Mouse (Mus musculus): Measurements from ENCODE around the gene Dpy19l3. TPM values are rescaled to one million over a fixed set of nuclear protein-coding genes. Genes with fewer than 3 reads are reported as not detected.

Gene Dpy19l3
- total RNA-seq, 2 experiments from 2014 or later, result 5.0 TPM

DNA sequence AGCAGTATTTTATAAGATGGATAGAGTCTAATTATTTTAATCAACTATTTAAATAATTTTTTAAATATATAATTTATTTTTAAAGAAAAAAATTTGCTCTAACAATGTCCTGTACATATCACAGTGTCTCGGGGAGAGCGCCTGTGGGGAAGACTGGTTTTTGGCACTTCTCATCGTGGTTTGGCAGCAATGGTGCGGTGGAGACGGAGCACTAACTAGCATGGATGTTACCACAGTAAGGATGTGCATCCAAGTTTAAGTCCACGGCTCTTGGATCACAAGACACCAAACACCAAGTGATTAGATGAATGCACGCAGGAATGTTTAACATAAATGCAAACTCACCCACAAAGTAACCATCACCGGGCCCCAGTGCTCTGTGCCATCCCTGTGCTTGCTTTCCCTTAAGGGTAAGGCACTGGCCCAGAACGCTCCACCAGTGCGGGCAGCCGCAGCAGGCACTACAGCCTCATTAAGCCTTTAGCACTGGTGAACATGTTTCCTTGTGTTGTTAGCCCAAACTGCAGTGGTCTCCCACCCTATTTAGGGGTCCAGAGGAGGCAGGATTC is 65.4 kb downstream of the Dpy19l3 start:
- no peak for DNase-seq

DNA sequence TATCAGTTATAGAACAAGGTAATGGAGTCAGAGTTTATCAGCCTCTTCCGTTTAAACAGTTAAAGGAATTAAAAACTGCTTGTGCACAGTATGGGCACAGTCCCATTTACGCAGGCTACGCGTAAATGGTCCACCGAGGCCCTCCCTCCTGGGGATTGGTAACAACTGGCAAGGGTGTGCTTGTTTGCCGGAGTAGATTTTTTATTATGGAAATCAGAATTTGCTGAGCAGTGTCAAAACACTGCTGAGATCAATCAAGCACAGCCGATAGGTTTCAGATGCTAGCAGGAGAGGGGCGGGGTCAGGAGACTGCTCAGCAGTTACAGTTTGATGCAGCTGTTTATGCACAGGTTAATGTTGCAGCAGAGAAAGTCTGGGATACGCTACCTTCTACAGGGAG is 66.0 kb downstream of the Dpy19l3 start:
- DNase-seq, result no peak

DNA sequence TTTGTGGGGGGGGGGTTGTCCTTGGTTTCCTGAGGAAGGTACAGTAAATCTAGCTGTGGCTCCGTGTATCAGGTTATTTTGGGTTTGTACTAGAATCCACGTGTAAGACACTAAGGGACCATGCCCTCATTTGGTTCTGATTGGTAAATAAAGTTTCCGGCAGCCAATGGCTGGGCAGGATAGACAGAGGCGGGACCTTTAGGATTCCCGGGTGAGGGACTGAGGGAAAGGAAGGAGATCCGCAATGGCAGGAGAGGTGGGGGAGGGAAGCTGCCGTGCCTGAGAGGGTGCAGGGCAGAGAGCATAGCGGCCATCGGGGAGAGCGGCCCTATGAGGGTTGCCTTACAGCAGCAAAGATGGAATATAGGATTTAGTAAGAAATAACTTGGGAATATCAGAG is 67.0 kb downstream of the Dpy19l3 start:
- no peak for DNase-seq

DNA sequence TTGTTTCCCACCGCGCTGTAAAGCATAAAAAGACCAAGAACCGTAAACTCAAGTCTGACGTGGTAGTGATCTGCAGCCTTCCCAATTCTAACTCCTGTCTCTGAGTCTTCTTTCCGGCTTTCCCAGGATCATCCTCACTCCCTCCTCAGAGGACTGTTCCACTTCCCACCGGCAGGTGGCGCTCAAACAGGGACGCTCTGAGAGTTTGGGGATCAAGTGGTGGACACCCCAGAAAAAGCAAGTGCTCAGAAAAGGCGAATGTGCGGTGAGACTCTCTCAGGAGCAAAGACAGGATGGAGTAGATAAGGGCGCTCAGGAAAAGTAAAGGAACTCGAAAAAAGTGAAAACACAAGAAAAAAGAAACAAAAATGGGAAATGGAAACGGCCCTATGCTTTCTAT is 67.5 kb downstream of the Dpy19l3 start:
- peak; percentile 19 for DNase-seq

DNA sequence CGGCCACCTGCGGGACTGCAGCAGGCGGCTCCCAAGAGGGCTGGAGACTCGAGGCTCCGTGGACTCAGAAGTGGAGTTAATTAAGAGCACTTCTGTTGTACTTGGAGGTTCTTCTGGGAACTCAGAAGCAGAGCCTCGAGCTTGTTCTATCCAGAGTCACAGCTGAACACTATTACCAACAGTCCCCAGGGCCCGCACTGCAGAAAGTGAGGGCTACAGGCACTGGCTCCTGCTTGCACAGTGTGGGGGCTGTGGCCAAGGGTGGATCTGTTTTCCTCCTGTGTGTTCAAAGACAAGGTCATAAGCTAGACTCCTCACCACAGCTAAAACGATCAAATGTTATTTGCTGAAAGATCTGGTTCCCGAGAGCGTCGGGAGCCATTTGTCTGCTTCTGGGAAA is 68.0 kb downstream of the Dpy19l3 start:
- peak; percentile 43 for DNase-seq

DNA sequence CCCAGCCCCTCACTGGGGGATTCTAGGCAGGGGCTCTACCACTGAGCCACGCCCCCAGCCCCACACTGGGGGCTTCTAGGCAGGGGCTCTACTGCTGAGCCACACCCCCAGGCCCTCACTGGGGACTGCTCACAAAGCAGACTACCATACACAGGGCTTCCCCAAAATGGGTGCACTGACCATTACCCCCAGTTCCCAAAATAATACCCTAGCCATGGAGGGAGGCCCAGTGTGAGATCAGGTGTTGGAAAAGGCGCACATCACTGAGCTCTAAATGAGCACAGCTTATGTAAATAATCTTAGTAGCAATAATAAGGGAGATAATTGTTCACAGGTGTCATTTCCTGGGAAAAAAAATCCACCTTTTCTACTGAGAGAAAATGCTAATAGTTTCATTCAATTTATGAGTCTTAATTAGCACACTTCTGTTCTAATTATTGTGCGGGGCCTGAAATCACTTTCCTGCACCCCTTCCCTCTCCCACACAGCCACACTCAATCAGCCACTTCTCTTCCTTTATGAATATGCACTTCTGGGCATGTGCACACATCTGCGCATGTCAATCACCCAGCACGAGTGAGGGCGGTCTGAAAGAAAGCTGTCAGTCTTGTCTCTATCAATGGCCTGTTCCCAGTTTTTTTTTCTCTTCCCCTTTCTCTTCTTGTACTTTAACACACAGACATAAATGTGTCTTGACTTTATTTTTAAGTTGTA is 70.7 kb downstream of the Dpy19l3 start:
- DNase-seq, result no peak

DNA sequence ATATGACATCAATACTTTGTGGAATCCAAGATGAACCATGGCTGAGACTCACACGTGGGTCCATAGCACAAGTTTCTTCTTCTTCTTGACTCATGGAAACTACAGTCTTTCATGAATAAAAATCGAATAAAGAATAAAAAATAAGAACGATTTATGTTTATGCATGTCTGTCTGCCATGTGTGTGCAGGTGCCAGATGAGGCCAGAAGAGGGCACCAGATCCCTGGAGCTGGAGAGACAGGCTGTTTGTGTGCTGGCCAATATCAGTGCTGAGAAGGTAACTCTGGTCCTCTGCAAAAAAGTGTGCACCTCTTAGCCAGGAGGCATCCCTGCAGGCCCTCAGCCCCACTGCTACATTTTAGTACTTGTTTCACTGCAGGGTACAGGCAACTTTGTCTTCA is 72.7 kb downstream of the Dpy19l3 start:
- no peak for DNase-seq

DNA sequence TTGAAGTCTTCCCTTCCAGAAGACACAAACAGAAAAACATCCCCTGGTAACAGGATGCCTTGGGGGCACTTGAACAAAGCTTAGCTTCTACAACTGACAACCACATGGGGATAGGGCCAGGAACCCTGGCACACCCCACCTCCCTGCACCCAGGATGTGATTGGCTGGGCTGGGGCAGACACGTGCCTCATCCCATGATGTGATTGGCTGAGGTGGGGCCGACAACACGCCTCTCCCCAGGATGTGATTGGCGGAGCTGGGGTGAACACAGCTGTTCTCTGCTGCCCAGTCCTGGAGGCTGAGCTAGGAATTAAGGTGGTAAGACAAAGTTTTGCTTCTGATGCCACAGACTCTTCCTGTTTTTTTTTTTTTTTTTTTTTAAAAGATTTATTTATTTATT is 75.3 kb downstream of the Dpy19l3 start:
- DNase-seq, result no peak

DNA sequence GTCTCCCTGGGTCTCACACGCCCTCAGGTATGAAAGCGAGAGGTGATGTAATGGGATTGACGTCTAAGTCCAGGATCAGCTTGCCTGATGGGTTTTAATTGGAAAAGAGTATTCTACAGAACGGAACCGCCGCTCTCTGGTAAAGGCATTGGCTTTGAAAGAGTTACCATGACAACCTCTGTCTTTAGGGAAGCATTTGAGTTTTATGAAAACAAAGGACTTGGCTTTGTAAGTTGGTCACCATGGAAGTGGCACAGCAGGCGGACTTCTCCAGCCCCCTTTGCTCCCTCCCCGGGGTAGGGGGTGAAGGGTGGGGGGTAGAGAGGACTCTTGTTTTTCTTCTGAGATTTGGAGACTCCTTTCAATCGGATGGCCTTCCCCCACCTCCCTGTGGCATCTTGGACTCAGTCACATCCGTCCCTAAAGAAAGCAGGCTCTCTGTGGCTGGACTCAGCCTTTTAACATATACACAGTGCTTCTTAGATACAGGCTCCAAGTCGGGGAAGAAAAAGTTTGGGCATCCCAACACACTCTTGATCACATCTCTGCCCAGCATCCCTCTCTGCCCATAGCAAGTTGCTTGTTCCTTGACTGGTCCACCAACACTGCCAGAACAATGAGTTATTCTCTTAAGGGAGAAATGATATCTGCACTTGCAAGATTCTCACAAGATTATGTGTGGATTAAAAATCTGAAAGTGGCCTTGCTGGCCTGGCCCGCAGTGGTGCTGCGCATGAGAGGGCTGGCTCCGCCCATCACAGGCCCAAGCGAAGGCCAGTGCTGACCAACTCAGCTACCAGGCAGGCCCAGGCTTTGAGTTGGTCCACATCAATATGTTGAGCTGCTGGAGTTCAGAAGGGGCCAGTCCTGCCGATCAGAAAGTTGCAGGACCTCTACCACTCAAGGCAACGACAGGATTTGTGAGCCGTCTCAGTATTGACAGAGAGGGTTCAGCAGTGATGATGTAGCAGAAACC is 85.9 kb downstream of the Dpy19l3 start:
- DNase-seq, result no peak

DNA sequence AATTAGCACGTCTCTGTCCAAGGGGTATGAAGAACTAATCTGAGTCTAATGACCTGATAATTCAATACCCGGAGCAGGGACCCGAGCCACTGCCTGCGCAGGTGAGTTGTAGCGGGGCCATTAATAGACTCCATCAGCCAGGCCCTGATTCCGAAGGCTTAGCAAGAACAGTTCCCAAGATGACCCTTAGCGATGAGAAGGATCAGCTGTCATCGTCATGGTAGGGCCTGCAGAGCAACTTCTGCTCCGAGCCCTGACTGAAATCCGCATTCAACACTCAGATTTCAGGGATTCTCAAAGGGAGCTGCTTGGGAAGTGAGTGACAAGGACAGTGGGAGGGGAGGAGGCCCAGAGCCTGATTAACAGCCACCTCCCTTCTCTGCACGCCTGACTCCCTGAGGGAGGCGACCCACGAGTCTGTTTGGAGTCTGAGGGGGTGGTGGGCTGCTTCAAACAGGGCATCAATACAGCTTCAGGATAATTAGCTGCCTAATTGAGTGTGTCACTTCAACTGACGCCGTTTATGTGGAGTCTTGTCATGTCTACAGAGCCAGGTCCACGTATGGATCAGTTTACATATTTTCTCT is 90.4 kb downstream of the Dpy19l3 start:
- DNase-seq, result no peak

DNA sequence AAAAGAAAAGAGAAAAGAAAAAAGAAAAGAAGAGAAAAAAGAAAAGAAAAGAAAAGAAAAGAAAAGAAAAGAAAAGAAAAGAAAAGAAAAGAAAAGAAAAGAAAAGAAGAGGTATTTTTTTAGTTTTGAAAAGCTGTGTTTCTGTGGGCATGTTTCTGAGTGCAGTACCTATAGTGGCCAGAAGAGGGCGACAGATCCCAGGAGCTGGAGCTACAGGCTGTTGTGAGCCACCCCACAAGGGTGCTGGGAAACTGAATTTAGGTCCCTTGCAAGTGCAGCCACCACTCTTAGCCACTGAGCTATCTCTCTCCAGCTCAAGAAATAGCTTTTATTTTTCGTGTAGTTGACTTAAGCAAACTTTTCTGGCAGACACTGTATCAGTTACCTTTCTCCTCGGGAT is 95.1 kb downstream of the Dpy19l3 start:
- no peak for DNase-seq

DNA sequence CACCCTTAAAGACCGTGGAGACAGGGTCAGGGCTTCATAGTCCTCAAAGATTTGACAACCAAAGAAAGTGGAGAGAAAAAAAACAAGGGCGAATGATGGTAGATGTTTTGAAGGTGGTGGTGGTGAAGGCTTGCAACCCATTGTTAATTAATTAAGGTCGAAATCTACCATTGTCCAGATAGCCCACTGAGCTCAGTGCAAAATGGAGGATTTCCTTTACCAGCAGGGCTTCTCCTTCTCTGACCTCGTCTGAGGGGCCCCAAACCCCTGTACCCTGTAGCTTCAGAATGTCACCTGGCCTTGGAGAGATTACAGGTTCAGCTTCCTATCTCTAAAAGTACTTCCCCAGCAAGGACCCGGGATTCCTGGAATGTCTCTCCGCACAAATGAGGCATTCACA is 96.4 kb downstream of the Dpy19l3 start:
- no peak for DNase-seq

DNA sequence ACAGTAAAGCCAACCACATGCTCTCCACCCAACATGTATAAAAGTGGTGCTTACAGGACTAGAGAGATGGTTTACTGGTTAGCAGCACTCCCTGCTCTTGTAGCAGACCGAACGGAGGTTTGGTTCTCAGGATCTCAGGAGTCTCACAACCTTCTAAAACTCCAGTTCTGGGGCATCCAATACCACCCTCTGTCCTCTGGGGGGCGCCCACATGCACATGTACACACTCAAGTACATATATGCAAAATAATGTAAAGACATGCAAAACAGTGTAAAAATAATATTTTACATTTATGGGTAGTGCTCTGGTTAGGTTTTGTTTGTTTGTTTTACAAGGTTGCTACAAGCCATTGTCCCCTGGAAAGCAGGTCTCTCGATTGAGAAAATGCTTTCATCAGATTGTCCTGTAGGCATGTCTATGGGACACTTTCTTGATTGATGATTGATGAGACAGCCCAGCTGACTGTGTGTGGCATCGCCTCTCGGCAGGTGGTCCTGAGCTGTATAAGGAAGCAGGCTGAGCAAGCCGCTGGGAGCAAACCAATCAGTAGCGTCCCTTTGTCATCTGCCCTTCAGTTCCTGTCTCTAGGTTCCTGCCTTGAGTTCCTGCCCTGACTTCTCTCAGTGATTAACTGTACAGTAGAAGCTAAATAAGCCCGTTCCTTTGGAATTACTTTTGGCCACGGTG is 102.5 kb downstream of the Dpy19l3 start:
- DNase-seq, result no peak

DNA sequence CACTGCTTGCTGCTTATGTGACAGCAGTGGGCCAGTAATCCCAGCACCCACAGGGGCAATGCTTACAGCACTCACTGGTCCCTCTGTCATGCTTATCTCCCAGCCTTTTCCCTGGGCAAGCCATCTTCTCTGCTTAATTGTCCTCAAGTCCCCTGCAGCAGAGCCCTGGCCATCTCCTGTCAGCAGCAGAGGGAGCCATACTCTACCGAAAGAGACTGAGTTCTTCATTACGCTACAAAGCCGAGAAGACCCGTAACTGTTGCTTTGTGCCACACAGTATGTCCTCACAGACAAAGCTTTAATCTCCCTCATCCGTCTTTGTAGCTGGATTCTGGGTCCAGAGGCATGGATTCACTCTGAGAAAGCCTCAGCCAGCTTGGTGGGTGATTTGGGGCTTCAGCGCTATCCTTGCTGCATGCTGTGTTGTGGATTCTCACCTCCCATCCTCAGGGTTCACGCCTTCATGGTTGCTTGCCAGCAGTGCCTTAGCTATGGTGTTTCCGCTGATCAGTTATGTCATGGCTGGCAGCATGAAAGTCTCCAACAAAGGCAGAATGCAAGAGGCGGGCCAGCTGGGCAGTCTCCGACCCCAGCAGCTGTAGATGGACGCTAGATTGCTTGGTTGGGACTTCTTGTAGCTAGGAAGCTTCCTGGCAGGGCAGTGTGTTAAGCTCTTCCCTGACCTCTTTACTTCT is 103.4 kb downstream of the Dpy19l3 start:
- DNase-seq, result peak; percentile 11

DNA sequence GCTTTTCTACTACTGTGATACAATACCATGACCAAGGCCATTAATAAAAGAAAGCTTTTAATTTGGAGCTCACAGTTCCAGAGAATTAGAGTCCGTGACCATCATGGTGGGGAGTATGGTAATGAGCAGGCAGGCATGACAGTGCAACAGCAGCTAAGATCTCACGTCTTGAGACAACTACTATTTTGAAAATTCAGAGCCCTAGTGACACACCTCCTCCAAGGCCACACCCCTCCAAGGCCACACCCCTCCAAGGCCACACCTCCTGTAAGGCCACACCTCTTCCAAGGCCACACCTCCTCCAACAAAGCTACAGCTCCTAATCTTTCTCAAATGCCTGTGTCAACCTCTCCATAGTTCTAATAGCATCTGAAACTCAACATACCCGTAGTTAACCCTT is 105.2 kb downstream of the Dpy19l3 start:
- DNase-seq, result peak; percentile 39

DNA sequence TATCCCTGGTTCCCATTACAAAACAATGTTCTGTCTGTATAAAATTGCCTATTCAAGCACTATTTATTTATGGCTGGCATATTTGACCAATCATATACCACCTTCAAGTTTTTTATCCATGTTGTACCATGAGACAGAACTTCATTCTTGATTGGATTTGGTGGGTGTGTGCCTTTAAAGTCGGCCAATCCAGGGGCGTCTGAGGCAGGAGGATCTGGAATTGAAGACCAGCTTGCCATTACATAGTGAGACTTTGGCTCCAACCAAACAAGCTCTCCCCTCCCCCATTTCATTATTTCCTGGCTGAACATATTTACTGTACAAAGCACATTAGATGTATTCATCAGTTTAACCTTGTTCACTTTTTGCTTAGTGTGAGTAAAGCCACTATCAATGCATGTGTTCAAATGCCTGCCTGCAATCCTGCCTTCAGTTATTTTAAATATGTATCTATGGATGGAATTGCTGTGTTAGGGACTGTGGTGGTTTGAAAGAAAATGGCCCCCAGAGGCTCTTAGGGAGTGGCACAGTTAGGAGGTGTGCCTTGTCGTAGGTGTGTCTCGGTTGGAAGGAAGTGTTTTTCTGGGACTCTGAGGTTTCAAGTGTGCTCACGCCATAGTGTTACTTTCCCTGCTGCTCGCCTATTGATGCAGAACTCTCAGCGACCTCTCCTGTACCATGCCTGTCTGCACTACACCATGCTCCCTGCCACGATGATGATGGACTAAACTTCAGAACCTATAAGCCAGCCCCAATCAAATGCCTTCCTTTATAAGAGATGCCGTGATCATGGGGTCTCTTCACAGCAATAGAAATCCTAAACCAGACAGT is 105.8 kb downstream of the Dpy19l3 start:
- no peak for DNase-seq

DNA sequence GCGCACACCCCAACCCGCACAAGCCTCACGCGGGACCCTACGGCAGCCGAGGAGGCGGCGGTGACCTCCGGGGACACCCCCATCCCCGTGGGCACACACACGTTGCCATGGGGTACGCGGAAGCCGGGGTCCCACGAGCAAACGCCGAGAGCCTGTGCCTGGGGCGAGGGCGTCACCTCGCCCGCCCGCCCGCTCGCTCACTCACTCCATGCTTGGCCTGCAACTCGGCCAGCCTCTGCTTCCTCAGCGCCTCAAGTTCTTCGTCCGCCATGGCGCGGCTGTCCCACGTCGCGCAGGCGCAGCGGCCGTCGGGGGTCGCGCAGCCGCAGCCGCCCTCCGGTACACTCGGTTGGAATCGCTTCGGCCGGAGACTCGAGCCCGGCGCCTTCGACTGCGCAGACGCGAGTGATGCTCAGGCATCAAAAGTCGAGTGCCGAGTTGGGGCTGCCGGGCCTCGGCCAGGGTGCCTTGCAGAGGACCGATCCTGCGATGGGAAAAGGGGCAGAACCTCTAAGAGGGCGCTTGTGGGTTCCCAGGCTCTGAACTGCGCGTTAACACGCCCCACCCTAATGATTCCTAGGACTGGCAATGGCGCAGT is 107.1 kb downstream of the Dpy19l3 start, which contains the start of gene Pdcd5:
TSS of gene Pdcd5 (minus strand) at position 421 of the 598 bp plus-strand sequence.
- peak; percentile 95 for DNase-seq

DNA sequence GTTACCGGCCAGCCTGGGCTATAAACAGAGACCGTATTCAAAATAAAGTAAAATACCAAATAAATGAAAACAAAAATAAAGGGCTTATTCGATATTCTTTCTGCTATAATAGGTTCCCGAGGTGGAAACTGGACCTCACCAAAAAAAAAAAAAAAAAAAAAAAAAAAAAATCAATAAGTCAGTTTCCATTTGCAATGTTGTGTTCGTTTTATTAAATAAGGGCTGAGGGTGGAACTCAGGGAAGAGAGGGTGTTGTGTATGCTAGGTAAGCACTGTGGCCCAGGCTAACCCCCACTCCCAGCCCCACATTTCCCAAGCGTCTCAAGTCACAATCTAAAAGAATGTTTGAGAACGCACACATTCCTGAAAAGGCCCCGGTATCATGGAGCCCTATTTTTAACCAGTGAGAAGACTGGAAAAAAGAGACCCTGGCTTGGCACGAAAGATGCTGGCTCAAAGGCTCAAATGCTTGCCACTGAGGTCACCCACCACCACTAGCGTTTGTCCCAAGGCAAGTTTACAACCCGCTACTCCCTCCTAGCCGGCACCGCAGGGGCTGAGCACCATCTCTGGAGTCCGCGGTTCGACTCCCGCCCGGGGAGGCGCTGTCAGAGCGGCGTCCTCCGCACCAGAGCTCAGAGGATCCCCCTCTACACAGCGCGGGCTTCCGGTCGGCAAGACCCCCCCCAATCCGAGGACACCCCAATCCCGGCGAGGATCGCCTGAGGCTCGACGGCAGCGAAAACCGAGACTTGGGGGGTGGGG is 107.8 kb downstream of the Dpy19l3 start:
- DNase-seq, result peak; percentile 12

DNA sequence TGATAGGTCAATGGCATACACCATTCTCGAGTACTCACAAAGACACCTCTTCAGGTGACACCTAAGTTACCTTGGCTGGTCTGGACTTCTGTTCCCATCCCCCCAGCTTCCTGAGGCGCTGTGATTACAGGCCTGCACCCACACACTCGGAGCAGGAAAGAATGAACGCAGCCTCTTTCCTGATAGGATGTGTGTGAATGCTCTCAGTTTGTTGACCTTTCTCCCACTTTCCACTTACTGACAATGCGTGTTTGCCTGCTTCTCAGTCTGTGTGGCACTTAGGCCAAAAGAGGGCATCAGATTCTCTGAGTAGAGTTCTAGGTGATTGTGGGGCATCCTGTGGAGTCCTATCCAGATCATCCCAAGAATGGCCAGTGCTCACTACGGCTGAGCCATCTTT is 114.2 kb downstream of the Dpy19l3 start:
- no peak for DNase-seq

Data from gastrocnemius, postnatal 25 days (tissue).